Comparison of ENCODE assay signal across 8 mouse cellular contexts in the genomic region with DNA sequence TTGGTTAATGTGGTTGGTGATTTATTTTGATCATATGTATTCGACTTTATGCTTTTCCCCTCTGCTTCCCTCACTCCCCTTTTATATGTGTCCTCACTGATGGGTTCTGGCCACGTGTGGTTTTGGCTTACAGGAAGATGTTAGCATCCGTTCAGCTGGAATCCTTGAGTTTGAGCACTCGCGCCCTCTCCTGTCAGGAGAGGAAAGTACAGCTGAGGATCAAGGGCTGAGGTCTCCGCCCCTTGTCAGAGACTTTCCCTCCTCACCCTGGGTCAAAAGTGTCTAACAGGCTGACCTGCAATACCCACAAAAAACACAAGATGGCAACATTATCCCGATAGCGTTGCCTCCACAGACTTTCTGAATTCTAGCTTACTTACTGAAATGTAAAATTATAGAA. TPM values are rescaled to one million over a fixed set of nuclear protein-coding genes. Genes with fewer than 3 reads are reported as not detected.
A peak's percentile ranks its signal among the peaks of the same experiment; 100 is the strongest.
DNase-seq lines count a peak whose midpoint lies in the region; ATAC-seq and TF ChIP-seq lines count a peak whose summit lies in the region.

No protein-coding gene starts in this region.

- H3K4me1 ChIP-seq in bone marrow macrophage, adult 2 months (ENCODE audit: control insufficient read depth, insufficient read depth, low read length), result no peaks in the 10 kb centered on the region
- H3K4me1 ChIP-seq in heart, embryonic 16.5 days (ENCODE audit: control insufficient read depth, insufficient read depth, low read length), result peaks cover 16% of the 10 kb centered on the region
- H3K4me1 ChIP-seq in liver, postnatal 0 days (ENCODE audit: insufficient read depth), result no peaks in the 10 kb centered on the region

- no peak overlapping the region for H3K27ac ChIP-seq in bone marrow macrophage, adult 2 months (ENCODE audit: insufficient read depth, low read depth, low read length)
- H3K27ac ChIP-seq in heart, embryonic 16.5 days (ENCODE audit: low read length), result no peak overlapping the region
- no peak overlapping the region for H3K27ac ChIP-seq in liver, postnatal 0 days (ENCODE audit: low read depth)

- peak; percentile 20; the same call in 1 of the 2 replicates for ATAC-seq in erythroblast, adult 5-6 weeks (replicated peaks; ENCODE audit: low FRiP score, poor library complexity, severe bottlenecking)
- peak; percentile 74 for ATAC-seq in heart, embryonic 16.5 days (replicated peaks; ENCODE audit: extremely low read depth, insufficient read depth, low FRiP score)
- ATAC-seq in liver, postnatal 0 days, result peak; percentile 73; the same call in 1 of the 2 replicates

- TF ChIP-seq CTCF in bone marrow macrophage, adult 2 months (IDR thresholded peaks at IDR 0.05; ENCODE audit: low read depth, low read length), result peak; percentile 54
- TF ChIP-seq CTCF in liver, postnatal 0 days (IDR thresholded peaks at IDR 0.05; ENCODE audit: low read depth), result peak; percentile 80

- no peak overlapping the region for H3K4me2 ChIP-seq in heart, embryonic 16.5 days (ENCODE audit: low read depth, low read length)
- no peak overlapping the region for H3K4me2 ChIP-seq in liver, postnatal 0 days (ENCODE audit: low read depth, low read length)

- no peak overlapping the region for H3K4me3 ChIP-seq in bone marrow macrophage, adult 2 months (ENCODE audit: insufficient read depth, low read length)
- no peak overlapping the region for H3K4me3 ChIP-seq in heart, embryonic 16.5 days (ENCODE audit: low read length)
- no peak overlapping the region for H3K4me3 ChIP-seq in liver, postnatal 0 days (ENCODE audit: low read depth, low read length)

- no peaks in the 10 kb centered on the region for H3K9me3 ChIP-seq in heart, embryonic 16.5 days (replicated peaks; ENCODE audit: control insufficient read depth, low read length)
- H3K9me3 ChIP-seq in liver, postnatal 0 days (ENCODE audit: low read length), result no peaks in the 10 kb centered on the region

- no peaks in the 10 kb centered on the region for H3K36me3 ChIP-seq in heart, embryonic 16.5 days (ENCODE audit: control insufficient read depth, insufficient read depth)
- H3K36me3 ChIP-seq in liver, postnatal 0 days (replicated peaks; ENCODE audit: insufficient read depth, low read length), result no peaks in the 10 kb centered on the region

- H3K27me3 ChIP-seq in heart, embryonic 16.5 days (ENCODE audit: control insufficient read depth, insufficient read depth, low read length), result no peaks in the 10 kb centered on the region
- no peaks in the 10 kb centered on the region for H3K27me3 ChIP-seq in liver, postnatal 0 days (ENCODE audit: insufficient read depth, low read length)

- no peak for TF ChIP-seq EP300 in liver, postnatal 0 days (IDR thresholded peaks at IDR 0.05; ENCODE audit: low read depth)

- peak; percentile 86 to 91 for DNase-seq in CD8-positive naive resting alpha-beta T cell, adult 2 months (ENCODE audit: low read depth in 2 of 2, low spot score in 2 of 2)
- peak; percentile 84 to 87 for DNase-seq in kidney, postnatal 25 days
- DNase-seq in liver, postnatal 0 days, result peak; percentile 82
- peak; percentile 48 for DNase-seq in ovary, postnatal 10 days (ENCODE audit: low spot score)
- peak; percentile 93 for DNase-seq in thymus, postnatal 0 days (ENCODE audit: low spot score)

- no peak overlapping the region for H3K9ac ChIP-seq in heart, embryonic 16.5 days (ENCODE audit: low read length)
- no peak overlapping the region for H3K9ac ChIP-seq in liver, postnatal 0 days (replicated peaks)

- no peak for TF ChIP-seq POLR2A in bone marrow macrophage, adult 2 months (IDR thresholded peaks at IDR 0.05; ENCODE audit: borderline replicate concordance, low read depth, low read length)

- 1% methylated on average over 8 of the region's 8 CpGs for WGBS in heart, embryonic 16.5 days
- 3% methylated on average over 8 of the region's 8 CpGs for WGBS in liver, postnatal 0 days (ENCODE audit: insufficient replicate concordance)

RNA-seq across cellular contexts. Expression of a gene that starts 1.2 kb away (rescaled TPM):
- polyA plus RNA-seq in bone marrow macrophage, adult 2 months (2012; ENCODE audit: insufficient read depth, insufficient read length, missing spikeins), result not detected in 2 replicates
- total RNA-seq in erythroblast, adult 5-6 weeks (2015; ENCODE audit: low replicate concordance), result not detected in 2 replicates
- total RNA-seq in erythroblast, adult 5-6 weeks (2017; ENCODE audit: low replicate concordance), result 0.28 TPM in 1 of 2 replicates, not detected in the other
- not detected in 2 replicates for polyA plus RNA-seq in heart, embryonic 16.5 days (2015; fragmentation: Nextera tagmentation; extraction: Ambion mirVana)
- not detected in 2 replicates for polyA plus RNA-seq in liver, postnatal 0 days (2015; fragmentation: Nextera tagmentation; extraction: Ambion mirVana)
- polyA plus RNA-seq in thymus, postnatal 0 days (2015; fragmentation: Nextera tagmentation; extraction: Ambion mirVana), result 0.09 and 0.13 TPM in 2 replicates

Comparison
In these comparisons a context has a peak if more than half of its experiments do, and no peak if none do; other contexts are left out.
1. ATAC-seq: peak in every context shown above with its lines; median percentile 74 in heart, embryonic 16.5 days; 73 in liver, postnatal 0 days; 20 in erythroblast, adult 5-6 weeks.